Mouse (Mus musculus) left cerebral cortex, postnatal 4 days (tissue): ENCODE results near the gene Axin2. TPM values are rescaled to one million over a fixed set of nuclear protein-coding genes. Genes with fewer than 3 reads are reported as not detected.
A peak's percentile ranks its signal among the peaks of the same experiment; 100 is the strongest.

Source experiments
- DNase-seq: peaks from one replicate; pipeline ENCODE4 v3.0.0-alpha.2; 2022
- intact Hi-C: fragments of 180-260 bp; cut with DNase I; formaldehyde crosslinking; loops from one replicate; pipeline ENCODE4 v1.15.1; 2025
- total RNA-seq, 2 experiments: library from RNA; stranded (reverse); gene quantifications; 2 replicates each; pipeline ENCODE4 v1.2.3; 2021

The Axin2 gene
- total RNA-seq, 2 experiments from 2014 or later, result 31.1 to 35.9 TPM

- intact Hi-C loops, result loop anchor here (5.0 kb wide), 2 partner anchors 105 to 265 kb away; no protein-coding TSS in a partner anchor
- no peak for DNase-seq
These were observed 6.9 kb downstream of the Axin2 start for GRCm38 (mm10) chr11:108927093-108927444.

- no peak for DNase-seq
- intact Hi-C loops, result loop anchor here (5.0 kb wide), 2 partner anchors 104 to 264 kb away; no protein-coding TSS in a partner anchor
These were observed 7.9 kb downstream of the Axin2 start for GRCm38 (mm10) chr11:108928096-108928495.

GRCm38 (mm10) chr11:108928752-108929151, 8.6 kb downstream of the Axin2 start:
- DNase-seq, result peak; percentile 57
- intact Hi-C loops, result loop anchor here (5.0 kb wide), 2 partner anchors 104 to 264 kb away; no protein-coding TSS in a partner anchor

- no peak for DNase-seq
- intact Hi-C loops, result loop anchor here (5.0 kb wide), 2 partner anchors 103 to 263 kb away; no protein-coding TSS in a partner anchor
These were observed 9.0 kb downstream of the Axin2 start for GRCm38 (mm10) chr11:108929176-108929575.

GRCm38 (mm10) chr11:108929700-108930099, 9.6 kb downstream of the Axin2 start:
- intact Hi-C loops, result loop anchor here (5.0 to 10.0 kb wide), 3 partner anchors 103 to 263 kb away; no protein-coding TSS in a partner anchor
- DNase-seq, result no peak

GRCm38 (mm10) chr11:108930612-108931011, 10.5 kb downstream of the Axin2 start:
- DNase-seq, result no peak
- intact Hi-C loops, result loop anchor here (10.0 kb wide), 1 partner anchor 134 kb away; no protein-coding TSS in a partner anchor

GRCm38 (mm10) chr11:108933835-108934234, 13.7 kb downstream of the Axin2 start:
- intact Hi-C loops, result loop anchor here (10.0 kb wide), 1 partner anchor 131 kb away; no protein-coding TSS in a partner anchor

GRCm38 (mm10) chr11:108935128-108935868, 15.1 kb downstream of the Axin2 start:
- peak; percentile 56 for DNase-seq
- intact Hi-C loops, result loop anchor here (10.0 kb wide), 1 partner anchor 130 kb away; no protein-coding TSS in a partner anchor

More at GRCm38 (mm10) chr11:108933835-108934234, 13.7 kb downstream of the Axin2 start:
- no peak for DNase-seq

GRCm38 (mm10) chr11:108936016-108936792, 16.1 kb downstream of the Axin2 start:
- intact Hi-C loops, result loop anchor here (10.0 kb wide), 1 partner anchor 129 kb away; no protein-coding TSS in a partner anchor
- no peak for DNase-seq

- intact Hi-C loops, result no loop called here
- peak; percentile 57 for DNase-seq
These were observed 20.7 kb downstream of the Axin2 start for GRCm38 (mm10) chr11:108940655-108941412.

GRCm38 (mm10) chr11:108941836-108942235, 21.7 kb downstream of the Axin2 start:
- intact Hi-C loops, result no loop called here
- DNase-seq, result peak; percentile 59

- no peak for DNase-seq
- intact Hi-C loops, result no loop called here
These were observed 23.6 kb downstream of the Axin2 start for GRCm38 (mm10) chr11:108943741-108944140.

- intact Hi-C loops, result no loop called here
- DNase-seq, result no peak
These were observed 25.5 kb downstream of the Axin2 start for GRCm38 (mm10) chr11:108945666-108946065.

- intact Hi-C loops, result no loop called here
These were observed 27.5 kb downstream of the Axin2 start for GRCm38 (mm10) chr11:108947425-108948184.

GRCm38 (mm10) chr11:108948501-108948900, 28.4 kb downstream of the Axin2 start:
- intact Hi-C loops, result no loop called here
- no peak for DNase-seq

More at GRCm38 (mm10) chr11:108947425-108948184, 27.5 kb downstream of the Axin2 start:
- peak; percentile 54 for DNase-seq

GRCm38 (mm10) chr11:108948931-108949330, 28.8 kb downstream of the Axin2 start:
- intact Hi-C loops, result no loop called here
- peak; percentile 43 for DNase-seq

- no peak for DNase-seq
- intact Hi-C loops, result no loop called here
These were observed 32.2 kb downstream of the Axin2 start for GRCm38 (mm10) chr11:108952343-108952742.

- intact Hi-C loops, result no loop called here
- DNase-seq, result no peak
These were observed 35.8 kb downstream of the Axin2 start for GRCm38 (mm10) chr11:108955943-108956342.

GRCm38 (mm10) chr11:108958349-108958748, 38.2 kb downstream of the Axin2 start:
- DNase-seq, result peak; percentile 92
- intact Hi-C loops, result no loop called here

GRCm38 (mm10) chr11:108959196-108959595, 39.0 kb downstream of the Axin2 start:
- intact Hi-C loops, result no loop called here

More at GRCm38 (mm10) chr11:108959196-108959595, 39.0 kb downstream of the Axin2 start:
- peak; percentile 66 for DNase-seq
